Mouse (Mus musculus): ENCODE results near the gene Dtl. TPM values are rescaled to one million over a fixed set of nuclear protein-coding genes. Genes with fewer than 3 reads are reported as not detected.

Dtl gene
- polyA plus RNA-seq, 1 experiment, result 81.1 TPM

DNA sequence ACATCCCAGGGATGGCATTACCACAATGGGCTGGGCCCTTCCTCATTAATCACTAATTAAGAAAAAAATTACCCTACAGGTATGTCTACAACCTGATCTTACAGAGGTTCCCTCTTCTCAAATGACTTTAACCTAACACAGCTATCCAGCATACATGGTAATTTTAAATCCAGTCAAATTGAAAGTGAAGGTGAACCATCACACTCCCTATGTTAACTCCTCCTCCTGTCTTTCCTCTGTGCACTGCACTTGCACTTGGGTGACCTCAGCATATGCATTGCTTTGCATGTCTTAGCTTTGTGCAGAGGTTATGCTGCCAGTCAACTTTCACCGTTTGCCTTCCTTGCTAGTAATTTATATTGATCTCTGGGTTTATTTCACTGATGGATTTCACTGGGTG is 34.2 kb upstream of the Dtl start:
- no peak for TF ChIP-seq POLR2A (IDR thresholded peaks at IDR 0.05; ENCODE audit: insufficient read depth, low read length)
- no peak for TF ChIP-seq EP300 (IDR thresholded peaks at IDR 0.05; ENCODE audit: insufficient read depth, low read depth, low read length)
- no peaks in the 10 kb centered on the region for H3K9me3 ChIP-seq (replicated peaks; ENCODE audit: control insufficient read depth, insufficient read depth, low read length, poor library complexity, severe bottlenecking)
- H3K9ac ChIP-seq (ENCODE audit: low read depth, poor library complexity, severe bottlenecking), result no peak overlapping the region
- peaks cover 58% of the 10 kb centered on the region for H3K36me3 ChIP-seq (ENCODE audit: control insufficient read depth, insufficient read depth, low read length, poor library complexity, severe bottlenecking)
- no peaks in the 10 kb centered on the region for H3K4me1 ChIP-seq (ENCODE audit: control insufficient read depth, insufficient read depth, low read length)
- no peak overlapping the region for H3K4me3 ChIP-seq (ENCODE audit: low read depth, low read length)
- no peak overlapping the region for H3K27ac ChIP-seq (ENCODE audit: insufficient read depth, low read length)
- no peaks in the 10 kb centered on the region for H3K27me3 ChIP-seq (ENCODE audit: control insufficient read depth, insufficient read depth, low read length, poor library complexity, severe bottlenecking)

DNA sequence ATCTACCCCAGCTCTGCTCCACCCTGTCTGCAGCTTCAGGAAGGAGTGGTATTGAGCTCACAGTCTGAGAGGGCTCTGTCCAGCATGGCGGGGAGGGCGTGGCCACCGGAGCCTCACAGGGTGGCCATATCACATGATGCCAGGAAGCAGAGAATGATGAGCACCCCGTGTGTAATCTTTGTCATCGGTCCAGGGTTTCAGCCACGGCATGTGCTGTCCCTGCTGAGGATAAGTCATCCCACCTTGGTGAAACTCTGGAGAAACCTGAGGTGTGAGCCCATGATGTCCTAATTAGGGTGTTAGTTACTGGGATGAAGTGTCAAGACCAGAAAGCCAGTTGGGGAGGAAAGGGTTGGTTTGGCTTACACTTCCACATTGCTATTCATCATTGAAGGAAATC is 33.7 kb upstream of the Dtl start:
- Histone ChIP-seq H3K4me3 (ENCODE audit: low read depth, low read length) (no peak overlapping the region), H3K9me3 (replicated peaks; ENCODE audit: control insufficient read depth, insufficient read depth, low read length, poor library complexity, severe bottlenecking) (no peaks in the 10 kb centered on the region), H3K27ac (ENCODE audit: insufficient read depth, low read length) (no peak overlapping the region), H3K27me3 (ENCODE audit: control insufficient read depth, insufficient read depth, low read length, poor library complexity, severe bottlenecking) (no peaks in the 10 kb centered on the region), H3K36me3 (ENCODE audit: control insufficient read depth, insufficient read depth, low read length, poor library complexity, severe bottlenecking) (peaks cover 56% of the 10 kb centered on the region), H3K9ac (ENCODE audit: low read depth, poor library complexity, severe bottlenecking) (no peak overlapping the region), H3K4me1 (ENCODE audit: control insufficient read depth, insufficient read depth, low read length) (no peaks in the 10 kb centered on the region)
- no peak for TF ChIP-seq CTCF (IDR thresholded peaks at IDR 0.05; ENCODE audit: low read depth, low read length)
- TF ChIP-seq POLR2A (IDR thresholded peaks at IDR 0.05; ENCODE audit: insufficient read depth, low read length), result no peak
- TF ChIP-seq EP300 (IDR thresholded peaks at IDR 0.05; ENCODE audit: insufficient read depth, low read depth, low read length), result no peak

DNA sequence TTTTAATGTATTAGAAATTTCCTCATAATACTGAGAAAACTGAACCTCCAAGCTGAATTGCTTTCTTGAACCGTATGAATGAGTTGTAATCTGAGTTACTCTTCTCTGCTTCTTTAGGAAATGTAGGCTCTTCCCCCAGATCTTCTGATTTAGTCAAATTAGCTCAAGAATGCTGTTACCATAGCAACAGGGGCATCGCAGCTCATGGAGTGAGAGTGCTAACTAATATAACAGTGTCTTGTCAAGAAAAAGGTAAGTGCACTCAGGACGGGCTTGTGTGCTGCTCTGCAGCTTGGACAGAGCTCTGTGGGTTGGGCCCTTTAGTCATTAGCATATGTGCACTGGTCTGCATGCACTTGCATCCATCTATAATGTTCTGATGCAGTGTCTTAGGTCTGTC is 29.3 kb upstream of the Dtl start:
- Histone ChIP-seq H3K9me3 (replicated peaks; ENCODE audit: control insufficient read depth, insufficient read depth, low read length, poor library complexity, severe bottlenecking) (no peaks in the 10 kb centered on the region), H3K36me3 (ENCODE audit: control insufficient read depth, insufficient read depth, low read length, poor library complexity, severe bottlenecking) (peaks cover 37% of the 10 kb centered on the region), H3K4me1 (ENCODE audit: control insufficient read depth, insufficient read depth, low read length) (no peaks in the 10 kb centered on the region), H3K4me3 (ENCODE audit: low read depth, low read length) (no peak overlapping the region), H3K27ac (ENCODE audit: insufficient read depth, low read length) (no peak overlapping the region), H3K27me3 (ENCODE audit: control insufficient read depth, insufficient read depth, low read length, poor library complexity, severe bottlenecking) (no peaks in the 10 kb centered on the region), H3K9ac (ENCODE audit: low read depth, poor library complexity, severe bottlenecking) (no peak overlapping the region)
- no peak for TF ChIP-seq EP300 (IDR thresholded peaks at IDR 0.05; ENCODE audit: insufficient read depth, low read depth, low read length)

- H3K9me3 ChIP-seq (replicated peaks; ENCODE audit: control insufficient read depth, insufficient read depth, low read length, poor library complexity, severe bottlenecking), result no peaks in the 10 kb centered on the region
- H3K27me3 ChIP-seq (ENCODE audit: control insufficient read depth, insufficient read depth, low read length, poor library complexity, severe bottlenecking), result no peaks in the 10 kb centered on the region
- no peaks in the 10 kb centered on the region for H3K4me1 ChIP-seq (ENCODE audit: control insufficient read depth, insufficient read depth, low read length)
- H3K4me3 ChIP-seq (ENCODE audit: low read depth, low read length), result no peak overlapping the region
- H3K9ac ChIP-seq (ENCODE audit: low read depth, poor library complexity, severe bottlenecking), result no peak overlapping the region
- TF ChIP-seq CTCF (IDR thresholded peaks at IDR 0.05; ENCODE audit: low read depth, low read length) (no peak), POLR2A (IDR thresholded peaks at IDR 0.05; ENCODE audit: insufficient read depth, low read length) (no peak), EP300 (IDR thresholded peaks at IDR 0.05; ENCODE audit: insufficient read depth, low read depth, low read length) (no peak)
- H3K36me3 ChIP-seq (ENCODE audit: control insufficient read depth, insufficient read depth, low read length, poor library complexity, severe bottlenecking), result peaks cover 31% of the 10 kb centered on the region
- no peak overlapping the region for H3K27ac ChIP-seq (ENCODE audit: insufficient read depth, low read length)
These were observed 23.9 kb upstream of the Dtl start for GRCm38 (mm10) chr1:191599210-191599609.

- peaks cover 26% of the 10 kb centered on the region for H3K36me3 ChIP-seq (ENCODE audit: control insufficient read depth, insufficient read depth, low read length, poor library complexity, severe bottlenecking)
These were observed 20.7 kb upstream of the Dtl start for GRCm38 (mm10) chr1:191596076-191596475.

GRCm38 (mm10) chr1:191592016-191592720 is 16.8 kb upstream of the Dtl start:
- no peak for TF ChIP-seq EP300 (IDR thresholded peaks at IDR 0.05; ENCODE audit: insufficient read depth, low read depth, low read length)
- no peak for TF ChIP-seq POLR2A (IDR thresholded peaks at IDR 0.05; ENCODE audit: insufficient read depth, low read length)
- TF ChIP-seq CTCF (IDR thresholded peaks at IDR 0.05; ENCODE audit: low read depth, low read length), result no peak
- Histone ChIP-seq H3K9me3 (replicated peaks; ENCODE audit: control insufficient read depth, insufficient read depth, low read length, poor library complexity, severe bottlenecking) (no peaks in the 10 kb centered on the region), H3K4me3 (ENCODE audit: low read depth, low read length) (no peak overlapping the region), H3K27ac (ENCODE audit: insufficient read depth, low read length) (no peak overlapping the region), H3K36me3 (ENCODE audit: control insufficient read depth, insufficient read depth, low read length, poor library complexity, severe bottlenecking) (peaks cover 25% of the 10 kb centered on the region), H3K9ac (ENCODE audit: low read depth, poor library complexity, severe bottlenecking) (no peak overlapping the region), H3K27me3 (ENCODE audit: control insufficient read depth, insufficient read depth, low read length, poor library complexity, severe bottlenecking) (no peaks in the 10 kb centered on the region), H3K4me1 (ENCODE audit: control insufficient read depth, insufficient read depth, low read length) (no peaks in the 10 kb centered on the region)

More at GRCm38 (mm10) chr1:191596076-191596475, 20.7 kb upstream of the Dtl start:
- H3K27me3 ChIP-seq (ENCODE audit: control insufficient read depth, insufficient read depth, low read length, poor library complexity, severe bottlenecking), result no peaks in the 10 kb centered on the region
- no peak for TF ChIP-seq POLR2A (IDR thresholded peaks at IDR 0.05; ENCODE audit: insufficient read depth, low read length)
- TF ChIP-seq CTCF (IDR thresholded peaks at IDR 0.05; ENCODE audit: low read depth, low read length), result no peak
- no peak for TF ChIP-seq EP300 (IDR thresholded peaks at IDR 0.05; ENCODE audit: insufficient read depth, low read depth, low read length)
- no peak overlapping the region for H3K9ac ChIP-seq (ENCODE audit: low read depth, poor library complexity, severe bottlenecking)
- H3K9me3 ChIP-seq (replicated peaks; ENCODE audit: control insufficient read depth, insufficient read depth, low read length, poor library complexity, severe bottlenecking), result no peaks in the 10 kb centered on the region
- no peak overlapping the region for H3K27ac ChIP-seq (ENCODE audit: insufficient read depth, low read length)
- H3K4me3 ChIP-seq (ENCODE audit: low read depth, low read length), result no peak overlapping the region
- H3K4me1 ChIP-seq (ENCODE audit: control insufficient read depth, insufficient read depth, low read length), result no peaks in the 10 kb centered on the region
